Mouse (Mus musculus) erythroid progenitor cell, adult 5-6 weeks (primary cell): Measurements from ENCODE around the gene Fbxo41. TPM values are rescaled to one million over a fixed set of nuclear protein-coding genes. Genes with fewer than 3 reads are reported as not detected.
"Not testable (repeated sequence)": the region's sequence is repeated elsewhere in the genome, so short reads cannot be mapped to it uniquely, and the experiment has no call there.

Experiments used
- ATAC-seq: replicated peaks from 2 replicates; pipeline ENCODE4 v1.8.0; 2016; ENCODE audit warnings: moderate number of reproducible peaks, mild to moderate bottlenecking, moderate TSS enrichment, inconsistent platforms; ENCODE audit not compliant: poor library complexity, low FRiP score, severe bottlenecking
- total RNA-seq, 2 experiments: library from RNA; stranded (forward) in 1 of 2; stranded (reverse) in 1 of 2; fragments of 150-400 nt in 1 of 2; fragments of 186-747, 209-891 nt in 1 of 2; gene quantifications; 2 replicates each; pipeline versions ENCODE4 v1.2.3 to v1.2.4; 2015 to 2017; ENCODE audit warnings: low replicate concordance in 2 of 2

The Fbxo41 gene
- total RNA-seq, 2 experiments from 2014 or later = not detected

GRCm38 (mm10) chr6:85451664-85452410 is 51.0 kb downstream of the Fbxo41 start, which contains the start of gene Pradc1:
Gene Pradc1 (minus strand): TSS chr6:85451970.
- ATAC-seq = peak; percentile 66

DNA sequence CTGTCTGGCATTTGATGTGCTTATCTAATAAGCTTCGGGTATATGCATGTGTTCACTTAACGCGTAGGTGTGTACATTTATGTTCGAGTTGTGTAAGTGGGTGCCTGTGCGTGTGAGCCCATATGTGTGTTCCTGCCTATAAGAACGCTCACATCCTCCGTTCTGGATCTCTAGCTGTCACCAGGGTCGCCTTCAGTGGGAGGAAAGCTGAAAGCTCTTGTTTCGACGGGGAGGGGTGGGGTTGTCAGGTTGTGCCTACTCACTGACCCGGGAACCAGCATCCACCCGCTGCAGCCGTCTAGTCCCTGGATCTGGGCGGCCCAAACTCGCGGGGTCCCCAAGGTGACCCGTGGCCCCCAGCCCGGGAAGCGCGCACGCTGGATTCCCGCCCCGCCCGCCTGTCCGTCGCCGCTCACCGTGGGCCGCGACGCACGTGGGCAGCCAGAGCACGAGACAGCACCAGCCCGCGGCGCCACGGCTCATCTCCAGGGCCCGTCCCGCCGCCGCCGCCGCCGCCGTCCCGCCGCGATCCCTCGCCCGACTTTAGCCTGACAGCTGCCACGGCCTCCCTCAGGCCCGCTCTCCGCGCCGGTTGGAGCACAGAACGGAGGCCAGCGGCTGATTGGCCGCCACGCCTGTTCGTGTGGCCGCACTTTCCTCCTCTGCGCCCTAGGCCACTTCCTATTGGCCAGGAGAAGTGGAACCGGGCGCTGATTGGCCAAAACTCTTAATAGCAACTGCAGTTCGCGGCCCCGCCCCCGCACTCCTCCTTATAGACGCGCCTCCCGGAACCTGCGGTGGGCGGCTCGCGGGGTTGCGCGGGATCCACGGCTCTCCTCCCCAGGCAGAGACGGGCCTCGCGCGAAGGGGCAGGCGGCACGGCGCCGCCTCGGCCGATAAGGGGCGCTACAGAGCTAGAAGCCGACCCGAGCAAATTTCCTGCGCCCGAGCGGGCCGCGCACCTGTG is 51.8 kb downstream of the Fbxo41 start, which contains the start of gene Cct7:
TSS of gene Cct7 (plus strand) at position 818 of the 967 bp plus-strand sequence.
- peak; percentile 88 for ATAC-seq

DNA sequence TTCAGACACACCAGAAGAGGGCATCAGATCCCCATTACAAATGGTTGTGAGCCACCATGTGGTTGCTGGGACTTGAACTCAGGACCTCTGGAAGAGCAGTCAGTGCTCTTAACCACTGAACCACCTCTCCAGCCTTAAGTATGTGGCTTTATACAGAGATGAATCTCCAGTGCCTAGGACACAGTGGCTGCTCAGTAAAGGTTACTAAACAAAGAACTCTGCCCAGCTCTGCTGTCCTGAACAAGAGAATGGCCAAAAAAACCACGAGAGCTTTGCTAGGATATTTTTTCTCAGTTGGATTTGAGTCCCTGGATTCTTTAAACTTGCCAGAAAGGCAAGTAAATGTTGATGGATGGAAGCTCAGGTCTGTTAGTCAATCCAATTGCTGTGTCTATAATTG is 52.7 kb downstream of the Fbxo41 start:
- ATAC-seq = not testable (repeated sequence)

GRCm38 (mm10) chr6:85447351-85447750 is 55.4 kb downstream of the Fbxo41 start:
- ATAC-seq = no peak

DNA sequence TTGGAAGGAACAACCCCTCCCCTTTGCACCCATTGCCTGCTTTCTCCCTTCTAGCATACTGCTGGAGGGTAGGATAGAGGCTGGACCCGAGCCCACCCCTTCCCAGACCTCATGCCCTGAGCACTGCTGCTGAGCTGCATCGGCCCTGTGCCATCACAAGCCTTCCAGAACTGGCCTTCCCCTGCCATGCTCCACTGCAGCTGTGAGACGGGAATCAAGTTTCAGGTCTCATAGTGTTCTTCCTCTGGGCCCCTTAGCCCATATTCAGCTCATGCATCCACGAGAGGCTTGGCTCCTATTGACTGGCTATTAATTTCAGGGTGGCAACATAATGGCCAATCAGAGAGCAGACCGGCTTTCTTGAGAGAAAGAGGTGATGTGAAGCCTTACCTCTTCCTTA is 57.5 kb downstream of the Fbxo41 start:
- ATAC-seq = no peak

DNA sequence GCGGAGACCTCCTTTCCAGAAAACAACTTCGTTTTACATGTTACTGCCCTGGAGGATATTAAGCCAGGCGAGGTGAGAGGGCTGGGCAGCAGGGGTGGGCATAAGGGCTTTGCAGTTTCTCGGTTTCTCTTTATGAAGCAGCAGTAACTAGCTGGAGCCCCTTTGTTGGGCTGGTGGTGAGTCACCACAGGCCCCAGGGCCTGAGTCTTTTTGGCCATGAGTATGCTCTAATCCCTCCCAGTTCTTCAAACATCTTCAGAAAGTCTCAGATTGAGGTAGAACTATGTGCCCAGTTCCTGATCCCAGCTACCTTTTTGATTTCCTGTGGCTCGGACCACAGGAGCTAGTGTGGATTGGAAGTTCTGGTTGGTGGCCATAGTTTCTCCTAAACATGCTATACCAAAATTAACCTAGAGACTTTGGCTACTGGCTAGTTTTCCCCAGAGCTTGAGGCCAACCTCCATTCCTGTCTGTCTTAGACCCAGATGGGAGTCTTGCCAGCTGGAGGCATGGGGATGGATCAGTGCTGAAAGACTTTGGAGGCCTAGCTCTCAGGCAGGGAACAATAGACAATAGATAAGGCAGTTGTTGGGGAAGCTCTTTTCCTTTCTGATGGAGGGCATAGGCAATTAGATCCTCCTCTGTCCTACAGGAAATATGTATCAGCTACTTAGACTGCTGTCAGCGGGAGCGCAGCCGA is 58.4 kb downstream of the Fbxo41 start:
- no peak for ATAC-seq

GRCm38 (mm10) chr6:85443488-85444233 is 59.1 kb downstream of the Fbxo41 start:
- no peak for ATAC-seq

- ATAC-seq = no peak
Measured at GRCm38 (mm10) chr6:85441142-85441541, 61.7 kb downstream of the Fbxo41 start.

DNA sequence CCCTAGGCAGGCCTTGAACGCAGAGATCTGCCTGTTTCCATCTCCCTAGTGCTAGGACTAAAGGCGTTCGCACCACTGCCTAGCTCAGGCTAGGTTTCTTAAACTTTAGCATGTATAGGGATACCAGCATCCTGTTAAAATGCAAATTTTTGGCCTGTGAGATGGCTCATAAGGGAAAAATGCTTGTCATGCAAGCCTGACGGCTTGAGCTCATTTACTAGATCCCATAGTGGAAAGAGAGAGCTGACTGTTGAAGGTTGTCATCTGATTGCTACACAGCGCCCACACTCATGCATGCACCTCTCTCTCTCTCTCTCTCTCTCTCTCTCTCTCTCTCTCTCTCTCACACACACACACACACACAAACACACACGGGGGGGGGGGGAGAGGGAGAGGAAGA is 66.2 kb downstream of the Fbxo41 start:
- no peak for ATAC-seq

DNA sequence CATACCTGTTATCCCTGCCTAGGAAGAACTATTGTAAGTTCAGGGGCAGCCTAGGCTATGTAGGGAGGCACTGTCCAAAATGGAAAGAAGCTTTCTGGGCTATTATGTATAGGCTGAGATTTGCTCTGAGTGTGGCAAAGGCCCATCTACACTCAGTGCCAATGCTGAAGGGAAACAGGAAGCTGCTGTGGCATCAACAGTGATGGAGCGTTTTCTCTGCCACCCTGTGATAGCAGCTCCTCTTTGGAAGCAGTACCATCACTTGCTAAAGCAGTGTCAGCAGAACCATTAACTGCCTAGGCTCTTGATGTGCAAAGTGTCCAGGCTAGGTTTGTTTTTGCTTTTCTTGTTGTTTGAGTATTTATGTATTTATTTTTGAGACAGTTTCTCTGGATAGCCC is 66.6 kb downstream of the Fbxo41 start:
- ATAC-seq = no peak

- ATAC-seq = no peak
Measured at GRCm38 (mm10) chr6:85433865-85434264, 68.9 kb downstream of the Fbxo41 start.

GRCm38 (mm10) chr6:85431842-85432431 is 70.9 kb downstream of the Fbxo41 start, which contains the start of gene Smyd5:
Gene Smyd5 (plus strand): TSS chr6:85431989.
- ATAC-seq = peak; percentile 83

DNA sequence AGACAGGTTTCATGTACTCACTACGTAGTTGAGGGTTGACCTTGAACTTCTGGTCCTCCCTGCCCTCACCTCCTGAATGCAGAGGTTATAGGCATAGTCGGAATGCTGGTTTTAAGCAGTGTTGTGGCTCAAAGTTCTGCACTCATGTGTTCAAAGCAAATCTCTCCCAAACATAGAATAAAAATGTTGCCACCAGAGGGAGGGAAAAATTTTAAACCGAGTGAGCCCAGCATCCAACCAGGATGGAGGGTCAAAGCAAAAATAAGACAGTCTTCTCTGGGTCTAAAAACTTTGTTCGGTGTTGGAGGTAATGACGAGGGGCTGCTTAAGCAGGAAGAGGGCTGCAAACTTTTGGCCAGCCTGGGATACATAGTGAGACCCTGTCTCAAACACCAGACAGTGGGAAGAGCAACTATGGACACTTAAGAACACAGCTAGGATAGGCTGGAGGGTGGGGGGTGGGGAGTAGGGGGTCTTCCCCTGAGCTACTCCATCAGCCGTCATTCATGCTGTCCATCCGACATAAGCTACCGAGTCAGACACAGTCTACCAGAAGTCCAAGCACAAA is 71.4 kb downstream of the Fbxo41 start:
- ATAC-seq = no peak

GRCm38 (mm10) chr6:85423836-85424379 is 78.9 kb downstream of the Fbxo41 start, which contains the start of gene Noto:
Gene Noto (plus strand): TSS chr6:85423886.
- ATAC-seq = no peak
